Mouse (Mus musculus) ovary, postnatal 14 days (tissue): Measurements from ENCODE around the gene Atg5.

ENCODE experiments used
- DNase-seq: peaks from one replicate; pipeline ENCODE4 v3.0.0; 2022; ENCODE audit warnings: low spot score

Gene Atg5

DNA sequence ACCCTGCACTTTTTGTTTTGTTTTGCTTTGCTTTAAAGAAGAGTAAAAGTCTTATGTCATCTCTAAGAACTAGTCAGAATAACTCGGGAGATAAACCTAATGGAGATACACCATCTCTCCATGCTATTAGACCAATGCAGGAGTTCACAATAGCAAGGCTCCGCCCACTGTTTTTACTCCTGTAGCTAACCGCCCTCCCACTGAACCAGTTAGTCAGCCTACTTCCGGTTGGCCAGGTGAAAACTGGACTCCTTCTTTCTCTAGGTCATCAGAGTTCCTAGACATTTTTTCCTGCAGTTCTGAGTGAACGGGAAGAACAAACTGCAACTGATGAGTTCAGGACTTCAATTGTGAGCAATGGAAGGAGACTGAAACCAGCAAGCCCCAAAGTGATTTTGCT, 122.1 kb downstream of the Atg5 start:
- no peak for DNase-seq

GRCm38 (mm10) chr10:44391509-44392290, 123.5 kb downstream of the Atg5 start:
- DNase-seq, result no peak

- no peak for DNase-seq
Measured at GRCm38 (mm10) chr10:44392855-44393254, 124.7 kb downstream of the Atg5 start.

DNA sequence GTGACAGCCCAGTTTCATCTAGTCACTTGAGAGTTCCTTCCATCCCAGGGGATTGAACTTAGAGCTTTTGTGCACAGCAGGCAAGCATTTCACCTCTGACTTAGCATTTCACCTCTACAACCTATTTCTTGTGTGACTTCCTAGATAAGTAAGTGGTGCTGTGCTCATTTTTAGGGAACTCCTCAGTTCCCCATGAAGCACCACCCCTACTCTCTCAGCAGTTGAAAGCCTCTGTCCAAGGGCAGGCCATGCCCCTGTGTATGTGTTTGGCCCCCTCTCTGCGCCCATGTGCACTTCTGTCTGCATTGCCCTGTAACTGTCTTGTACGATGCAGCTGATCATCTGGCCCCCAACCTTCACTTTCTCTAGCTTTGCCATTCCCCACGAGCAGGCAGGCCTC, 132.0 kb downstream of the Atg5 start:
- no peak for DNase-seq

- DNase-seq, result no peak
Measured at GRCm38 (mm10) chr10:44400602-44401001, 132.4 kb downstream of the Atg5 start.

GRCm38 (mm10) chr10:44401600-44401999, 133.4 kb downstream of the Atg5 start:
- DNase-seq, result no peak

GRCm38 (mm10) chr10:44403415-44403814, 135.3 kb downstream of the Atg5 start:
- DNase-seq, result no peak

DNA sequence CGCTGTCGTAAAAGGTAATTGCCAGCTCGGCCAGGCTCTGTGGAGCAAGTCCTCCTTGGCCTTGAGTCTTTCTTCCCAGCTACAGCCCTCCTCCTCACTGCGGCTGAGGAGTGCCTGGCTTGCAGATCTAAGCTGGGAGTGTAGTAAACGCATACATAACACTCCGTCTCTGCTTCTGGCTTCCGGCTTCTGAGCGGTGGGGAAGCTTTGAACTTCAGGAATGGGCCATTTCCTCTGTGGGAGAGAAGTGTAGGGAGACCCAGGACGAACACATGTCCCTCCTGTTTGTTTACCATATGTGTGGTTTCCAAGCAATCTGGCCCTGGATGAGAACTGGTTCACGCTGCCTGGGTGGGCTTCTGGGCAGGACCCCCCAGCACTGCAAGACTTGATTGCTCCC, 140.9 kb downstream of the Atg5 start:
- DNase-seq, result no peak

DNA sequence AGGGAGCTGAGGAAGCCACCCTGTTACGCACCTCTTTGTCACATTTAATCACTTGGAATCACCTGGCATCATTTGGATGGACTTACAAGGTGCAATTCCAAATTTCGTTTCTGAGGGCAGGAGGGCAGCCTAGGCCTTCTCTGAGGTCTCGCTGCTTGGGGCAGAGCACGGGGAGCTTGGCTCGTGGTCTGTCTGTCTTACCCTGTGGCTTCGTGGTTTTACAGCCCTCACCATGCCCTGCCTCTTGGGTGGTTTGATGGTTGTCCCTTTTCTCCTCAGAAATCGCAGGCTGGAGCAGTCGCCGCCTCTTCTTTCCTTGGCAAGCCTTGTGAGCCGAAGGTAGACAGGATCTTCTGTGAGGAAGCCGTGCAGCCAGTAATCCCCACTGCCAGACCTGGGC, 141.8 kb downstream of the Atg5 start:
- no peak for DNase-seq
